Mouse (Mus musculus): ENCODE data around the gene Grap2.

- no peak for TF ChIP-seq E2F4 (IDR thresholded peaks at IDR 0.05; ENCODE audit: insufficient read depth)
- no peak for TF ChIP-seq POLR2AphosphoS2 (IDR thresholded peaks at IDR 0.05; ENCODE audit: insufficient read length, low read depth)
- TF ChIP-seq TCF12 (IDR thresholded peaks at IDR 0.05; ENCODE audit: insufficient read depth, poor library complexity, severe bottlenecking): no peak
- no peak for TF ChIP-seq POLR2A (IDR thresholded peaks at IDR 0.05; ENCODE audit: insufficient read length, low read depth)
- TF ChIP-seq MAX (IDR thresholded peaks at IDR 0.05; ENCODE audit: low read depth): no peak
These were observed 7.2 kb upstream of the Grap2 start, which contains the start of gene Enthd1 for GRCm38 (mm10) chr15:80565106-80565665.

Data from myocyte (in vitro differentiated cells).